Mouse (Mus musculus) limb, embryonic 13.5 days (tissue): ENCODE results near the gene Gjd3. TPM values are rescaled to one million over a fixed set of nuclear protein-coding genes. Genes with fewer than 3 reads are reported as not detected.
A peak's percentile ranks its signal among the peaks of the same experiment; 100 is the strongest.

Experiments used
- ATAC-seq: fragments of 200-750 bp; cut with Nextera tagmentation; 2 replicates; pipeline ENCODE4 v1.8.0; 2017; ENCODE audit warnings: low read depth, moderate number of reproducible peaks, moderate TSS enrichment; ENCODE audit not compliant: low FRiP score
- H3K27ac ChIP-seq: fragments of 300-500 bp; sonication (generic); 2 replicates; pipeline ENCODE4 v1.5.1; 2015; ENCODE audit warnings: inconsistent platforms, mild to moderate bottlenecking, moderate library complexity
- H3K27me3 ChIP-seq: fragments of 300-500 bp; sonication (generic); 2 replicates; pipeline ENCODE4 v1.6.1; 2015; ENCODE audit warnings: mild to moderate bottlenecking, inconsistent platforms
- H3K36me3 ChIP-seq: fragments of 300-500 bp; sonication (generic); 2 replicates; pipeline ENCODE4 v1.6.1; 2015; ENCODE audit warnings: inconsistent platforms, mild to moderate bottlenecking, moderate library complexity
- H3K4me1 ChIP-seq: fragments of 300-500 bp; sonication (generic); 2 replicates; pipeline ENCODE4 v1.6.1; 2015; ENCODE audit warnings: inconsistent platforms
- H3K4me2 ChIP-seq: fragments of 300-500 bp; sonication (generic); replicated peaks from 2 replicates; pipeline ENCODE4 v1.6.1; 2015; ENCODE audit warnings: inconsistent platforms, mild to moderate bottlenecking, moderate library complexity
- H3K4me3 ChIP-seq: fragments of 300-500 bp; sonication (generic); 2 replicates; pipeline ENCODE4 v1.5.1; 2015; ENCODE audit warnings: moderate library complexity, mild to moderate bottlenecking, inconsistent platforms
- H3K9ac ChIP-seq: fragments of 300-500 bp; sonication (generic); 2 replicates; pipeline ENCODE4 v1.6.1; 2015; ENCODE audit warnings: mild to moderate bottlenecking, inconsistent platforms
- H3K9me3 ChIP-seq: fragments of 300-500 bp; sonication (generic); 2 replicates; pipeline ENCODE4 v1.6.1; 2016; ENCODE audit warnings: inconsistent platforms
- WGBS: fragments of 180-500 bp; shearing (Covaris S2); methylation state at CpG from one replicate; pipeline ENCODE4 v1.1.7; 2015; 5-methylcytosine and 5-hydroxymethylcytosine counted together
- polyA plus RNA-seq: library from polyadenylated mRNA; unstranded; fragments of >200 nt; fragmentation: Nextera tagmentation; extraction: Ambion mirVana; gene quantifications from 2 replicates; pipeline ENCODE4 v1.2.1, GENCODE M21; 2015

Gene Gjd3
- polyA plus RNA-seq, 1 experiment from 2014 or later, result 0.41 TPM

DNA sequence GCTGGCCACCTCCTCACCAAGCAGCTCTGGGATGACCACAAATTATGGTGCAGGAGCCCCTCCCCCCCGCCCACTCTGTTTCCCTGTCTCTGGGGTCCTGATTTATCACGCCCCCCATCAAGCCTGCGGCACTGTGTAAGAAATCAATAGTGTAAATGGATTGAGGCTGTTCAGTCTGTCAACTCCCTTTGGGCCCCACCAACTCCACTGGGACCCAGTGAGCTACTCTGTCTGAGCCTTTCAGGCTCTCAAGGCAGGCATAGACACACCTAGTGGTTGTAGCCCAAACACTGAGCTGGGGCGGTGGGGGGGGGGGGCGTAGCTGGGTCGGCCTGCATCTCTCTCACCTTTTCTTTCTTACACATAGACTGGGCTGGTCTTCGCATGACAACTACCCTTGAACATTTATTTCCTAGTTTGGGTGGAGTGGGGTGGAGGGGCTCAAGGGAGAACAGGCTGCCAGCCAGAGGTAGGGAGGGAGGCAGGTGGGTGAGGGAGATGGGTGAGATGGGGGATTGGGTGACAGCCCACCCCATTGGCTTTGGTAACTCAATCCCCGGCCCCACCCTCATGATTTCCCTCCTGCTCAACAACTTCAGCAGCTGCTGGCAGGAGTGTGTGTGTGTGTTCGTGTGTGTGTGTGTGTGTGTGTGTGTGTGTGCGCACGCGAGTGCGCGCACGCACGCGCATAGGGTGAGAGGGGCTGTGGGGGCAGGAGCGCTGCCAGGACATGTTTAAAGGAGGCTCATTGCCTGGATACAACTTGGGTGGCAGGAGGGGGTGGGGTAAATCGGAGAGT lies 50.3 kb downstream of the Gjd3 start:
- no peaks in the 10 kb centered on the region for H3K27me3 ChIP-seq
- H3K4me2 ChIP-seq, result peak overlapping the region; percentile 94
- H3K4me3 ChIP-seq, result peak overlapping the region; percentile 17; the same call in 1 of the 2 replicates
- peaks cover 93% of the 10 kb centered on the region for H3K4me1 ChIP-seq
- peak overlapping the region; percentile 91 for H3K27ac ChIP-seq
- peaks cover 9% of the 10 kb centered on the region for H3K36me3 ChIP-seq
- peak; percentile 6; the same call in 1 of the 2 replicates for ATAC-seq
- H3K9me3 ChIP-seq, result no peaks in the 10 kb centered on the region
- H3K9ac ChIP-seq, result peak overlapping the region; percentile 55
- WGBS, result 4% methylated on average over 19 of the region's 19 CpGs

Other genes starting within 250 kb of the Gjd3 start
- gene Thra, start 242.4 kb downstream of the Gjd3 start, polyA plus RNA-seq, result 34.1 and 34.3 TPM in 2 replicates
- gene Nr1d1, start 207.7 kb downstream of the Gjd3 start, polyA plus RNA-seq, result 0.93 and 1.1 TPM in 2 replicates
- gene Msl1, start 187.5 kb downstream of the Gjd3 start, polyA plus RNA-seq, result 28.9 and 29.2 TPM in 2 replicates
- 39.5 and 40.0 TPM in 2 replicates for gene Casc3, start 178.1 kb downstream of the Gjd3 start, polyA plus RNA-seq
- gene Rapgefl1, start 146.2 kb downstream of the Gjd3 start, polyA plus RNA-seq, result 4.2 and 4.4 TPM in 2 replicates
- 4.9 and 5.4 TPM in 2 replicates for gene Wipf2, start 119.4 kb downstream of the Gjd3 start, polyA plus RNA-seq
- gene Cdc6, start 75.2 kb downstream of the Gjd3 start, polyA plus RNA-seq, result 31.4 and 32.3 TPM in 2 replicates
- 46.5 and 49.8 TPM in 2 replicates for gene Rara, start 55.2 kb downstream of the Gjd3 start, polyA plus RNA-seq
- 270 and 275 TPM in 2 replicates for gene Top2a, start 41.2 kb upstream of the Gjd3 start, polyA plus RNA-seq
- 1,212 and 1,268 TPM in 2 replicates for gene Igfbp4, start 58.2 kb upstream of the Gjd3 start, polyA plus RNA-seq
- gene Tns4, start 106.3 kb upstream of the Gjd3 start, polyA plus RNA-seq, result 0.55 and 1.2 TPM in 2 replicates
- 0.39 and 0.83 TPM in 2 replicates for gene Ccr7, start 172.1 kb upstream of the Gjd3 start, polyA plus RNA-seq
- gene Smarce1, start 248.0 kb upstream of the Gjd3 start, polyA plus RNA-seq, result 327 and 346 TPM in 2 replicates